Mouse (Mus musculus): ENCODE results near the gene Senp7. TPM values are rescaled to one million over a fixed set of nuclear protein-coding genes. Genes with fewer than 3 reads are reported as not detected.

Senp7 gene
- 14.0 and 15.3 TPM in 2 replicates for polyA plus RNA-seq (2015; fragmentation: Nextera tagmentation; extraction: Ambion mirVana)

DNA sequence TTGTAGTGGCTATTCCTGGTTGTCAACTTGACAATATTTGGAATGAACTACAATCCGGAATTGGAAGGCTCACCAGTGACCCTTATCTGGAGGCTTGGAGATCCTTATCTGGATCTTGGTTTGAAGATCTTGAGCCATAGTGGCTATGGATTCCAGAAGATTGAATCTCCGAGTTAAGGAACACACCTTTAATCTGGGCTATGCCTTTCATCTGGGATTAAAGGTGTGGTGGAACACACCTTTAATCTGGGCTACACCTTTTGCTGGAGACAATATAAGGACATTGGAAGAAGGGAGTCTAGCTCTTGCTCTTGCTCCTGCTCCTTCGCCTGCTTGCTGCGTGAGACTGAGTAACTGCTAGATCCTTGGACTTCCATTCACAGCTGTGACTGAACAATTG lies at the start of gene Senp7:
TSS of gene Senp7 (plus strand) at position 301 of the 400 bp plus-strand sequence.

DNA sequence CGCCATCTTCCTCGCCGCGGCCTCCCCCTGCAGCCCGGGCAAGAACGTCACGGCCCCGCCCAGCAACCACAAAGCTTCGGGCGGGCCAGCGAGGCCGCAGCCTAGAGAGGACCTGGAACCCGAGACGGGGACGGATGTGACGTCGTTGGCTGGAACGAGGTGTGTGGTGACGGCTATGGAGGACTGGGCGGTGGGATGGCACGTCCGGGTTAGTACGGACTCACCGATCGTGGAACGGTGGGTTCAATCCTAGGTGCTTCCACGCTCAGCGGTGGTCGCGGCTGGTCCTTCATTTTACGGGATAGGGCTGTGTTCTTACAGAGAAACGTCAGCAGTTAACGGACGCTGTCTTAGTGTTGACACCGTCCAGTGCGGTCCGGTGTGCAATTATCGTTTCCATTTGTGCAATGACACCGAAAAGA lies 18.5 kb upstream of the Senp7 start, which contains the start of gene Pcnp:
TSS of gene Pcnp (minus strand) at position 79 of the 422 bp plus-strand sequence.

DNA sequence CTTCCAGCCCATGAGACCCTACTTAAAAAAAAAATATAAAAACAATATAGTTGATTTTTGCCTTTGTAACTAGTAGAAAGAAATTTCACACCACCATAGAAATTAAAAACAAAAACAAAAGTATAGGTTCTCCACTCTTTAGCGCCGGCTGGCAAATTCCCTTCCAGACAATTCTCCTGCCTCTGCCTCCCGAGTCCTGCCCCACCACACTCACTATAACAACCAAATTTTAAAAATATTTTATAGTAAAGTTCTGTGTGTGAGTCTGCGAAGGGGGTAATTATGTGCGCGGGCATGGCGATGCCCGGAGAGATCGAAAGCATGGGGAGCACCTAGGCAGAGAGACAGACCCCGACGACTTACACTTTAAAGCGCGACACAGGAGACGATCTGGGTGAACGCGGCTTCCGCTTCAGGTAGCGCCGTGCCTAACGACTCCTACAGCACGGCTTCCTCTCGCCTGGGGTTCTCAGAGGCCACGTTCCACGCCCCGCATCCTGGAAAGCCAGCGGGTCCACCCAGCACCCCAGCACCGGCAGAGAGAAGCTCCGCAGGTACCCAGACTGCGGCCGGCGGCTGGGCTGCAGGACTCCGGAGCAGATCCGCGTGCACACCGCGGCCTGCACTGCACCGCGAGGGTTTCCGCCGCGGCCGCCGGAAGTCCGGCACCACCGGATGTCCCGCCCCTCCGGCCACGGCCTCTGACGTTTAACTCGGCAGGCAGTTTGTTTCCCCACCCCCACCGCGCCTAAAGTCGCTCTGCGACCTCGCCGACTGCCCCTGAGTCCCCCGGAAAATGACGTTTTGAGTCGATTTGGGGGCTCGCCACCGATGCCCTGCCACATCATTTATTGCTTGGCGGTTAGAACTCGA lies 10.8 kb upstream of the Senp7 start, which contains the start of gene Trmt10c:
TSS of gene Trmt10c (minus strand) at position 682 of the 873 bp plus-strand sequence.

DNA sequence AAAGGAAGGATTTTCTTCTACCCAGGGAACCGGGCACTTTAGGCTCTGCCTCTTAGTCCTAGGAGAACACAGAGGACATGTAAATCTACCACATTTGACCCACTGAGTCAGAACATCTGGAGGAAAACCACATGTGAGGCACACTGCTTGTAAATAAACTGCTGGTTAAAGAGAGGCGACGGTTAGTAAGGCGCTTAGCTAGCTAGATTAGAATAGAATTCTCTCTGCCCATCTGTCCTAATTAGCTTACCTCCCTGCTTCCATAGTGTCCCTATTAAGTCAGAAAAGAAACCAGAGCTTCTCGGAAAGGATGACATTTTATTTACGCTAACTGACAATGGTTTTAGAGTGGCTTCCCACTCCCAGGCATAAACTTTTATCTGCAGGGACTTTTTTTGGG lies 155.9 kb downstream of the Senp7 start, which contains the start of gene Impg2:
TSS of gene Impg2 (plus strand) at position 263 of the 400 bp plus-strand sequence.

Small RNAs within 50 kb of the gene (microRNA-seq; reads per million reads assigned to microRNA genes)
- 0 reads per million in 2 experiments for gene Gm24047

Other genes starting within 250 kb of the Senp7 start
- 1.2 and 1.3 TPM in 2 replicates for gene Nfkbiz, start 209.4 kb upstream of the Senp7 start, polyA plus RNA-seq (2015; fragmentation: Nextera tagmentation; extraction: Ambion mirVana)
- gene Nxpe3, start 153.1 kb upstream of the Senp7 start, polyA plus RNA-seq (2015; fragmentation: Nextera tagmentation; extraction: Ambion mirVana) = 0.08 and 0.15 TPM in 2 replicates
- gene Cep97, start 113.5 kb upstream of the Senp7 start, polyA plus RNA-seq (2015; fragmentation: Nextera tagmentation; extraction: Ambion mirVana) = 2.6 and 3.0 TPM in 2 replicates
- gene Rpl24, start 82.1 kb upstream of the Senp7 start, polyA plus RNA-seq (2015; fragmentation: Nextera tagmentation; extraction: Ambion mirVana) = 687 and 750 TPM in 2 replicates
- 6.1 and 7.4 TPM in 2 replicates for gene Zbtb11, start 74.5 kb upstream of the Senp7 start, polyA plus RNA-seq (2015; fragmentation: Nextera tagmentation; extraction: Ambion mirVana)
- 91.1 and 103 TPM in 2 replicates for gene Pcnp, start 18.6 kb upstream of the Senp7 start, polyA plus RNA-seq (2015; fragmentation: Nextera tagmentation; extraction: Ambion mirVana)
- gene Trmt10c, start 10.5 kb upstream of the Senp7 start, polyA plus RNA-seq (2015; fragmentation: Nextera tagmentation; extraction: Ambion mirVana) = 19.4 and 20.1 TPM in 2 replicates
- 0.06 and 0.09 TPM in 2 replicates for gene Impg2, start 156.0 kb downstream of the Senp7 start, polyA plus RNA-seq (2015; fragmentation: Nextera tagmentation; extraction: Ambion mirVana)